Mouse (Mus musculus): Measurements from ENCODE around the gene Cux2.

- TF ChIP-seq GATA1 (IDR thresholded peaks at IDR 0.05; ENCODE audit: borderline replicate concordance, low read length), result no peak
- no peak for TF ChIP-seq FLI1 (IDR thresholded peaks at IDR 0.05; ENCODE audit: low read length)
These were observed 234.8 kb downstream of the Cux2 start for GRCm38 (mm10) chr5:121815067-121815466.
